Mouse (Mus musculus) brain, embryonic 18.5 days (tissue): ENCODE data around the gene Dap.

Source experiments
- DNase-seq: peaks from one replicate; pipeline ENCODE4 v3.0.0-alpha.2; 2012; ENCODE audit warnings: low read depth, low spot score

Dap gene

GRCm38 (mm10) chr15:31302293-31302990, 78.3 kb downstream of the Dap start:
- no peak for DNase-seq

- no peak for DNase-seq
Measured at GRCm38 (mm10) chr15:31304302-31304701, 80.2 kb downstream of the Dap start.

- DNase-seq = no peak
Measured at GRCm38 (mm10) chr15:31305181-31305580, 81.1 kb downstream of the Dap start.

GRCm38 (mm10) chr15:31306726-31307125, 82.6 kb downstream of the Dap start:
- no peak for DNase-seq

GRCm38 (mm10) chr15:31309526-31309925, 85.4 kb downstream of the Dap start:
- no peak for DNase-seq

- no peak for DNase-seq
Measured at GRCm38 (mm10) chr15:31312001-31312400, 87.9 kb downstream of the Dap start.

GRCm38 (mm10) chr15:31315630-31316231, 91.6 kb downstream of the Dap start:
- DNase-seq = peak; percentile 71

GRCm38 (mm10) chr15:31317056-31317805, 93.1 kb downstream of the Dap start:
- no peak for DNase-seq

GRCm38 (mm10) chr15:31318158-31318955, 94.2 kb downstream of the Dap start:
- no peak for DNase-seq

GRCm38 (mm10) chr15:31319046-31319445, 94.9 kb downstream of the Dap start:
- DNase-seq = no peak

GRCm38 (mm10) chr15:31320598-31321377, 96.7 kb downstream of the Dap start:
- DNase-seq = no peak

- DNase-seq = no peak
Measured at GRCm38 (mm10) chr15:31323684-31324083, 99.6 kb downstream of the Dap start.
